Mouse (Mus musculus) spleen, adult 2 months (tissue): ENCODE results near the gene Wdr74.

Source experiments
- CTCF ChIP-seq: fragments of 200-500 bp; IDR thresholded peaks from 2 replicates; pipeline ENCODE4 v1.5.1; 2011; ENCODE audit warnings: mild to moderate bottlenecking, inconsistent platforms; ENCODE audit not compliant: insufficient read depth, insufficient read length, insufficient replicate concordance; ENCODE audit errors: extremely low read depth
- POLR2A ChIP-seq: fragments of 200-500 bp; IDR thresholded peaks from 2 replicates; pipeline ENCODE4 v1.6.1; 2011; ENCODE audit warnings: low read depth, low read length, inconsistent platforms

DNA sequence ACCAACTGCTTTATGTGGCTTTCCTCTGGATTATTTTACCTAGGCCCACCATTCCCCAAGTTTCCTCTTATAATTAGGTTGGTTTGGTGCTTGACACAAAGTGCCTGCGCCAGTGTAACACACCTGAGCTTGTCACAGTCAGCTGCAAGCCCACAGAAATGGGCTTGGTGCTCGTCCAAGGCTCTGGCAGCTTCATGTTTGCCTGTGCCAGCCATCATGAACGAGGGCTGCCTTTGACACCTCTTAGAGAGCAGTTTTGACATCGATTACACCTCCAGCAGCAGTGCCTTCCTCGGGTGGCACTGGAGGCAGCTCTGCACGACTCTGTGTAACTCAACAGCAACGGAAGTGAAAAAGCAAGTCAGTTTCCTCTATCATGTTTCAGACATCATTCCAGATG is 54.5 kb downstream of the Wdr74 start:
- TF ChIP-seq CTCF (no peak), POLR2A (no peak)
